Mouse (Mus musculus) neural tube, embryonic 14.5 days (tissue): ENCODE data around the gene Tmem117. TPM values are rescaled to one million over a fixed set of nuclear protein-coding genes. Genes with fewer than 3 reads are reported as not detected.

ENCODE experiments used
- ATAC-seq: fragments of 200-750 bp; cut with Nextera tagmentation; 2 replicates; pipeline ENCODE4 v1.8.0; 2017; ENCODE audit warnings: low read depth, mild to moderate bottlenecking, moderate TSS enrichment, moderate library complexity
- H3K27ac ChIP-seq: fragments of 300-500 bp; sonication (generic); 2 replicates; pipeline ENCODE4 v1.5.1; 2014; ENCODE audit warnings: low read depth, mild to moderate bottlenecking, control low read depth, low read length, moderate library complexity, mixed read lengths
- H3K27me3 ChIP-seq: fragments of 300-500 bp; sonication (generic); 2 replicates; pipeline ENCODE4 v1.6.1; 2014; ENCODE audit warnings: low read length; ENCODE audit not compliant: control insufficient read depth, insufficient read depth
- H3K36me3 ChIP-seq: fragments of 300-500 bp; sonication (generic); 2 replicates; pipeline ENCODE4 v1.6.1; 2014; ENCODE audit warnings: low read length, mixed read lengths; ENCODE audit not compliant: control insufficient read depth, insufficient read depth
- H3K4me1 ChIP-seq: fragments of 300-500 bp; sonication (generic); 2 replicates; pipeline ENCODE4 v1.6.1; 2014; ENCODE audit warnings: low read length; ENCODE audit not compliant: control insufficient read depth, insufficient read depth
- H3K4me2 ChIP-seq: fragments of 300-500 bp; sonication (generic); 2 replicates; pipeline ENCODE4 v1.6.1; 2014; ENCODE audit warnings: mild to moderate bottlenecking, low read depth, low read length, control low read depth
- H3K4me3 ChIP-seq: fragments of 300-500 bp; sonication (generic); 2 replicates; pipeline ENCODE4 v1.5.1; 2014; ENCODE audit warnings: low read depth, low read length, control low read depth, mixed read lengths
- H3K9ac ChIP-seq: fragments of 300-500 bp; sonication (generic); replicated peaks from 2 replicates; pipeline ENCODE4 v1.6.1; 2014; ENCODE audit warnings: low read depth, mild to moderate bottlenecking, control low read depth, low read length, mixed read lengths
- H3K9me3 ChIP-seq: fragments of 300-500 bp; sonication (generic); 2 replicates; pipeline ENCODE4 v1.6.1; 2016; ENCODE audit warnings: low read length; ENCODE audit not compliant: control insufficient read depth
- WGBS: fragments of 180-500 bp; shearing (Covaris S2); extraction: QIAGEN DNeasy Blood & Tissue Kit; methylation state at CpG from one replicate; pipeline ENCODE4 v1.1.7; 2014; 5-methylcytosine and 5-hydroxymethylcytosine counted together
- polyA plus RNA-seq: library from polyadenylated mRNA; unstranded; fragments of >200 nt; fragmentation: Nextera tagmentation; extraction: Ambion mirVana; gene quantifications from 2 replicates; pipeline ENCODE4 v1.2.1, GENCODE M21; 2014

Tmem117 gene
- polyA plus RNA-seq, 1 experiment from 2014 or later = 19.5 TPM

DNA sequence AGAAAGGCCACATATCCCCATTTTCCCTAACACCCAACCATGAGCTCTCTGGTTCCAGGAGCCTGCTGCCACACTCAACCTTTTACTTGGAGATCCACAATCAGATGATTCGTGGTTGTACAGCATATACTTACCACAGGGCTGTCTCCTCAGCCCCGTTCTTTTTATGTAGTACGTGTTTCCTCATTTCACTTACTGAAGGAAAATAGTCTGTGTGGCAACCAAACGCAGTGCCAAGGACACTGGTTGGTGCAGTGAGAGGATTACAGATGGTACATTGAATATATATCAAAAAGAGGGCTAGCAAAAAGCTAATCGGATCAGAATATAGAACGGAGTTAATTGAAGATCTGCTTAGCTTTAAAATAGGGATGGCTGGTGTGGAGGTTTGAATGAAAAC, 338.0 kb downstream of the Tmem117 start:
- no peak overlapping the region for H3K4me2 ChIP-seq
- H3K9me3 ChIP-seq = no peaks in the 10 kb centered on the region
- no peak overlapping the region for H3K27ac ChIP-seq
- ATAC-seq = no peak
- no peaks in the 10 kb centered on the region for H3K4me1 ChIP-seq
- H3K4me3 ChIP-seq = no peak overlapping the region
- no peaks in the 10 kb centered on the region for H3K36me3 ChIP-seq
- H3K9ac ChIP-seq = no peak overlapping the region
- no peaks in the 10 kb centered on the region for H3K27me3 ChIP-seq
- WGBS = 94% methylated on average over 6 of the region's 6 CpGs

DNA sequence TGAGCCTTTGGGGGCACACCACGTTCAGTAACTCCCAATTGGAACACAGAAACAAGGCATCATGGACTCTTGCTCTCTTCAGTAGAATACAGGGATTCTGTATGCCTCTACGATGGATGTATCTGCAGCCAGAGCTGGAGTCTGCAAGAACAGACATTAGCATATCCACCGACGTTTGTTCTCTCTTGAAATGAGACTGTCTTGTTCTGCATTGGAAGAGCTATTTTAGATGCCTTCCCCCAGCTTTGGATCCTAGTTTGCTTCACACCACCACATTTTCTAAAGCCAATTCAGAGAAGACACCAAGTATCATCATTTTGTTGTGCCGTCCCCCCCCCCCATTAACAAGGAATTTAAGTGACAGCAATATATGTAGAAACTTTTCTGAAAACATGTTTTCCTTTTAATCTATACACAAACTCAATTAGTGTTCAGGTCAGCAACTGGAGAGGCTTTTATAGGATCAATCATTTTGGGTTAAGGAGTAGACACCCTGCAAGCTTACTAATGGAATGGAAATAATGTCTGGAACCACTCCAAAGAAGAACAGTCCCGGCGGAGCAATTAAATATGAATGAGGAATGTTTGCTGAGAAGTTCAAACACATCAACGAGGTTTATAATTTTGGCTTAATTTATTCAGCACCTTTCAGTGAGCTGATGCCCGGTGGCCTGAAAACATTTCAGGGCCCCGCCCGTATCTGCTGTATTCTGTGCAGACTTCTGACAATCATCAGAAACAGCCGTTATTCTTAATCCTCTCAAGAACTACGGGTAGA, 339.6 kb downstream of the Tmem117 start:
- Histone ChIP-seq H3K4me1 (no peaks in the 10 kb centered on the region), H3K36me3 (no peaks in the 10 kb centered on the region), H3K4me2 (no peak overlapping the region), H3K27me3 (no peaks in the 10 kb centered on the region), H3K9me3 (no peaks in the 10 kb centered on the region), H3K4me3 (no peak overlapping the region), H3K27ac (no peak overlapping the region), H3K9ac (no peak overlapping the region)
- WGBS = 76% methylated on average over 13 of the region's 13 CpGs
- no peak for ATAC-seq

DNA sequence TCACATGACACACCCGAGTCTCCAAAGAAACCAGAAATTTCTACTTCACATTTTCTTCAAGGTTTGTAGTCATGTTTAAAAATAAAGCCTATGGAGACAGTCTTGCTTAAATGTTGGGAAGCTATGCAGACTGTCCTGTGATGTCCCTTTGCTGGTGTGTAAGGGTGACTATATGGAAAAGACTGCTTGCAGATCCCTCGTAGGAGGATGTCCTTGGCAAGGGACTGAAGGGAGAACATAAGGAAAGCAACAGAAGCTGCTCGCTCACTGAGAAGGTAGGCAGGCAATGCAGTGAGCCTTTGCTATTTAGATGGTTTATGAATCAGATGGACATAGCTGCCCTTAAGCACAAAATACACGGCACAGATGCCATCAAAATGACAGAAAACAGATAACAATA, 352.8 kb downstream of the Tmem117 start:
- ATAC-seq = no peak
- no peak overlapping the region for H3K4me3 ChIP-seq
- H3K36me3 ChIP-seq = no peaks in the 10 kb centered on the region
- no peaks in the 10 kb centered on the region for H3K27me3 ChIP-seq
- no peak overlapping the region for H3K27ac ChIP-seq
- no peak overlapping the region for H3K9ac ChIP-seq
- WGBS = 88% methylated on average over 4 of the region's 4 CpGs
- no peaks in the 10 kb centered on the region for H3K4me1 ChIP-seq
- H3K4me2 ChIP-seq = no peak overlapping the region
- H3K9me3 ChIP-seq = no peaks in the 10 kb centered on the region

DNA sequence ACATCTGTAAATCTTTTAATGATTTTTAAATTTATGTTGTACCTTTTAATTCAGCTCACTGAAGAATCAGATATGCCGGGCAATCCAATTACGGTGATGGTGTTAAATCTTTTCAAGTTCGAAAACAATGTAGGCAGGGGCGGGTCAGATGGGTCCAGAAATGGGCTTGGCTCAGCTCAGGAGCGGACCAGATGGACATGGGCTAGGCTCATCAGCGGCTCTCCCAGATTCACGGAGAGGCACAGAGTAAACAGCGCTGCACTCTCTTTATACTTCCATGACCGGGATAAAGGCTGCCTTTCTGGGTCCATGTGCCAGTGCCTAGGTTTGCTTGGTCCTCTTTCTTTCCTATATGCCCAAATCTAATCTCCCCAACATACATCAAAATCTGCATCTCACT, 366.3 kb downstream of the Tmem117 start:
- Histone ChIP-seq H3K9me3 (no peaks in the 10 kb centered on the region), H3K4me1 (no peaks in the 10 kb centered on the region), H3K27ac (no peak overlapping the region), H3K36me3 (no peaks in the 10 kb centered on the region), H3K27me3 (no peaks in the 10 kb centered on the region), H3K4me2 (no peak overlapping the region), H3K9ac (no peak overlapping the region), H3K4me3 (no peak overlapping the region)
- ATAC-seq = no peak
- 65% methylated on average over 9 of the region's 9 CpGs for WGBS

DNA sequence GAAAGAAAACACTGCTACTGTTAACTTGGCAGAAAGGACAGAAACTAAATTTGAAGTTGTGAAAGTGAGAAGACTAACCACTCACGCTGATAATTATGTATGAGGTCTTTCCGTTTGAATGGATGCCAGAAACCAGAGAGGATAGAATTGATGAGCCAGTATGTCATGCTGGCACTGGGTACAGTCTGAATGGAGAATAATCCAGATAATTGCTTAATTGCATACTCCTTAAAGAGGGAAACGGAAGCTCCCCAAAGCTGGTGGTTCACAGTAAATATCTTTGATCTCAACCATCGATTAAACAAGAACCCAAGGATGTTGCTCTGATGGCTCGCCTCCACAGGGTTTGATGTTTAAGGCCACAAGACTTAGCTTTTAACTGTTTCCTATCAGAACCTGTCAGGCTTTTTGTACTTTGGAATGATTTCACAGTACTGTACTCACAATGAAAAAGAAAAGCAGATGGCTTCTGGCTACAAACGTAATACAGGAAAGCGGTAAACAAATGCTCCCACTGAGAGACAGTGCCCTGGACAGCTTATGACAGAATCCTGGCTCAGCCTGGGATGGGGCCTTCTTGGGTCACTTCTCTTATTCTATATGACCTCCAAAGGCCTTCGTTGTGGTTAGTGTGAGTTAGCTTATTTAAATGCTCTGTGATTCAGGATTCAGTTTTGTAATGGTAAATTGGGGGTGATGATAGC, 376.2 kb downstream of the Tmem117 start:
- no peak overlapping the region for H3K9ac ChIP-seq
- H3K4me2 ChIP-seq = no peak overlapping the region
- no peak overlapping the region for H3K4me3 ChIP-seq
- WGBS = 38% methylated on average over 8 of the region's 8 CpGs
- H3K27ac ChIP-seq = no peak overlapping the region; the same call in 1 of the 2 replicates
- H3K4me1 ChIP-seq = peaks cover 4% of the 10 kb centered on the region; the same call in 1 of the 2 replicates
- no peaks in the 10 kb centered on the region for H3K36me3 ChIP-seq
- ATAC-seq = no peak
- no peaks in the 10 kb centered on the region for H3K27me3 ChIP-seq
- H3K9me3 ChIP-seq = no peaks in the 10 kb centered on the region

DNA sequence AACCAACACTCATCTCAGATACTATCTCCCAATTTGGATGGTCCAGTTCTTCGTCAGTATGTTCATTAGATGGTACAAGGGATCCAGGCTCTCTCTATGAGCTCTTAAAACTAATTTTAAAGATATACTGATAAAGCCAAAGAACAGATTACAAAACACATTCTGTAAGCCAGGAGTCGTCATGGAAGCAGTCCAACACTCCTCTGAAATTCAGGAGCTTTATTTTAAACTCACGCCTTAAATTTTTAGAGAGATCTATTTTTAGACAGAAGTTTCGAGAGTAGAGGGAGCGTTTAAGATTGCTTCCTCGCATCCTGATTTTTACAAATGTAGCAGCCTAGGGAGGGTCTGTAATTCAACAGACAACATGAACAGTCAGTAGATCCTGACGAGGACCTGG, 393.2 kb downstream of the Tmem117 start:
- H3K4me2 ChIP-seq = no peak overlapping the region
- no peaks in the 10 kb centered on the region for H3K27me3 ChIP-seq
- no peak overlapping the region for H3K27ac ChIP-seq
- H3K4me1 ChIP-seq = no peaks in the 10 kb centered on the region
- H3K9me3 ChIP-seq = no peaks in the 10 kb centered on the region
- H3K4me3 ChIP-seq = no peak overlapping the region
- no peak for ATAC-seq
- H3K9ac ChIP-seq = no peak overlapping the region
- WGBS = 88% methylated on average over 7 of the region's 7 CpGs
- H3K36me3 ChIP-seq = no peaks in the 10 kb centered on the region

DNA sequence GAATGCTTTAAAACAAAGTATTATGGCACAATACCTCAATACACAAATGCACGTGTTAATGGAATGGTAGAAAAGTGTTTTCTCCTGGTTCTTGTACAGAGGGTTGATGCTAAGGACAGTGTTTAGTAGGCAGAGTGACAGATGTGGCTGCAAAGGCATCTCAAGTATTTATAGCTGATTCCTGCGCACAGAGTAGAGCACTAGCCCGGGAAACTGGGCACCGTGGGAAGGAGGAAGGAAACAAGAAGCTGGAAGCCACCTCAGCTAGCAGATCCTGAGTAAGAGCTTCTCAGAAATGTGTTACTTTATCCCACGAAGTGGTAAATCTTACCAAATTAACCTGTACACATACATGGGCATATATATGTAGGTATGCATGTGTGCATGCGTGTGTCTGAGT, 395.4 kb downstream of the Tmem117 start:
- no peaks in the 10 kb centered on the region for H3K4me1 ChIP-seq
- H3K27ac ChIP-seq = no peak overlapping the region
- no peaks in the 10 kb centered on the region for H3K9me3 ChIP-seq
- no peak for ATAC-seq
- no peak overlapping the region for H3K9ac ChIP-seq
- no peaks in the 10 kb centered on the region for H3K27me3 ChIP-seq
- WGBS = 69% methylated on average over 6 of the region's 6 CpGs
- H3K4me3 ChIP-seq = no peak overlapping the region
- no peak overlapping the region for H3K4me2 ChIP-seq
- H3K36me3 ChIP-seq = no peaks in the 10 kb centered on the region

DNA sequence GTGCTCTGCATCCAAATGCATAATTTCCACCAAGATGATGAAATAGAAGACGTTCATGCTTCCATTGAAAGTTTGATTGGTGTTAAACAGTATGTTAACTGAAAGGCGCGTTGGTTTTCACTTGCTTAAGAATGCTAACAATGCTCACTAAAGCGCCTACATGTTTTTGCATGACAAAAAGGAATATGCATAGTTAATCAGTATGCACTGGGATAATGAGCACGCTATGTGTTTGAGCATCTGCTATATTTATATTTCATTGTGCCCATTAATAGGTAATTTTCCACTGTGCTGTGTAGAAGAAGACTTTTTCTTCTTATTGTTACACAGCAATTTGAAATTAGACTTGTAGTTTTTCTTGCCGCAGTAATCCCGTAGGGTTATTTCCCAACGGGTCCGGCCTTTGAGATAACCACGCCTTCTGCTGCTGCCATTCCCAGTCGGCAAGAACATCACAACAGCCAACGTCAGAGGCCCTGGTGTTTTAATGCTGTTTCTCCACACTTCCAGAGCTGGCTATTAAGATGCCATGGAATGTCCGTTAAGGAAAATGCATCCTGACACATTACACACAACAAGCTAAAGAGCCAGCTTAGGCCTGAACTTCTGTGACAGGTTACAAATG, 399.9 kb downstream of the Tmem117 start:
- no peak overlapping the region for H3K9ac ChIP-seq
- no peak for ATAC-seq
- no peak overlapping the region for H3K27ac ChIP-seq
- H3K4me2 ChIP-seq = no peak overlapping the region
- no peak overlapping the region for H3K4me3 ChIP-seq
- H3K9me3 ChIP-seq = no peaks in the 10 kb centered on the region
- no peaks in the 10 kb centered on the region for H3K4me1 ChIP-seq
- WGBS = 47% methylated on average over 13 of the region's 13 CpGs
- no peaks in the 10 kb centered on the region for H3K27me3 ChIP-seq
- H3K36me3 ChIP-seq = no peaks in the 10 kb centered on the region

DNA sequence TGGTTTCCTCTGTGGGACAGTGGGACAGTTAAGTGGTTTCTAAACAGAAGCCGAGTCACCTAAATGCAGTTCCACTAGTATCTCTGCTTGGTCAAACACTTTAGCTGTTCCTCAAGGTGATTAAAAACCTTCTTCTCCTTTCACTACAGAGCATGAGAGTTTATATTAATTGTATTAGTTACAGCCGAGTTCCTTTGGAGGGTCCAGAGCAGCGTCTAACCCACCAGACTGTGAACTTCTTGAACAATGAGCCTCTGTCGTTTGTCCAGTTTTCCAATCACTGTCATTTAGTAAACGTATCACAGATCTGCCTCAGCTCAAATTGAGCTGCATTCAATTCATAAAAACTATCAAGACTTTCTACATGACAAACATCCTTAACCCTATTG, 400.4 kb downstream of the Tmem117 start:
- Histone ChIP-seq H3K9me3 (no peaks in the 10 kb centered on the region), H3K4me2 (no peak overlapping the region), H3K36me3 (no peaks in the 10 kb centered on the region), H3K9ac (no peak overlapping the region), H3K27me3 (no peaks in the 10 kb centered on the region), H3K4me1 (no peaks in the 10 kb centered on the region), H3K4me3 (no peak overlapping the region), H3K27ac (no peak overlapping the region)
- 69% methylated on average over 5 of the region's 5 CpGs for WGBS
- no peak for ATAC-seq
